Comparison of ENCODE assay signal across 8 mouse cellular contexts in the genomic region with DNA sequence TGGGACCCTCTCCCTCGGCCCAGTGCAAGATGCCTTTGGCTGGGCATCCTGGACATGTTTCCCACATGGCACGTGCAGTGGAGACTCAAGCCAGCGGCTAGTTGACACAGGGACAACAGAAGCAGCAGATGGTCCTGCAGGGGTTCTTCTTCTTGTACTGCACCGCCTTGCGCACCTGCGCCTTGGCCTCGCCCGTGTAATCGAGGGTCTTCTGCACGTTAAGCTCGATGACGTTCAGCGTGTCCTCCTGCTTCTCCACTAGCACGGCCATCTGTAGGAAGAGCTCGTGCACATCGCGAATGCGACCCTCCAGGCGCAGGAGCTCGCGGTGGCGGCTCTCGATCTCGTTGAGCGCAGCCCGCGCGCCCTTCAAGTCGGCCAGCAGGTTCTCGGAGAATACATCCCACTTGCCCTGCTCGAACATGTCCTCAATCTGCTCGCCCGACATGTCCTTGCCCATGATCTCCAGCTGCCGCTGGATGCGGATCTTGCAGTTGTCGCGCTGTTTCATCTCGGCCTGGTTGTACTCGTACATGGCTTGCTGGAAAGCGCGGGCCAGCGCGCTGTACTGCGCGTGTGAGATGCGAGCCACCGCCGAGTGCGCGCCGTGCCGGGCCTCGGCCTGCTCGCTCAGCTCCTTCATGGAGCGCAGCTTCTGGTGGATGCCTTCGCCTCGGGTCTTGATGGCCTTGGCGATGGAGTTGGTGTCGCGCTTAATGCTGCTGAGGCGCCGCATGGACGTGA. TPM values are rescaled to one million over a fixed set of nuclear protein-coding genes. Genes with fewer than 3 reads are reported as not detected.
DNase-seq lines count a peak whose midpoint lies in the region; ATAC-seq lines count a peak whose summit lies in the region.

No protein-coding gene starts in this region.

- H3K4me3 ChIP-seq in heart, embryonic 15.5 days = peak overlapping the region; percentile 41
- peak overlapping the region; percentile 42 for H3K4me3 ChIP-seq in stomach, embryonic 15.5 days (replicated peaks)

- H3K4me2 ChIP-seq in heart, embryonic 15.5 days = peak overlapping the region; percentile 63
- H3K4me2 ChIP-seq in stomach, embryonic 15.5 days = peak overlapping the region; percentile 81

- intact Hi-C loops in gastrocnemius, postnatal 36 days (cut with DNase I) = no loop called here

- H3K27me3 ChIP-seq in heart, embryonic 15.5 days = peaks cover 29% of the 10 kb centered on the region
- peaks cover 24% of the 10 kb centered on the region for H3K27me3 ChIP-seq in stomach, embryonic 15.5 days (replicated peaks)

- peak overlapping the region; percentile 28 for H3K9ac ChIP-seq in heart, embryonic 15.5 days
- no peak overlapping the region for H3K9ac ChIP-seq in stomach, embryonic 15.5 days

- peaks cover 9% of the 10 kb centered on the region; the same call in 1 of the 2 replicates for H3K4me1 ChIP-seq in heart, embryonic 15.5 days (replicated peaks)
- H3K4me1 ChIP-seq in stomach, embryonic 15.5 days = peaks cover 9% of the 10 kb centered on the region; the same call in 1 of the 2 replicates

- ATAC-seq in heart, embryonic 15.5 days (replicated peaks; ENCODE audit: insufficient number of reproducible peaks, insufficient read depth, low FRiP score, low read depth) = no peak; the same call in 1 of the 2 replicates
- ATAC-seq in stomach, embryonic 15.5 days (ENCODE audit: insufficient read depth, low FRiP score, low read depth) = peak; percentile 60; the same call in 1 of the 2 replicates

- peak; percentile 30 for DNase-seq in layer of hippocampus, adult 11-12 months (ENCODE audit: low spot score)
- DNase-seq in layer of hippocampus, adult 9-10 months (ENCODE audit: low spot score) = no peak
- DNase-seq in embryo, embryonic 10 days (ENCODE audit: low spot score) = peak; percentile 76
- DNase-seq in layer of hippocampus, adult 9-11 months = peak; percentile 12
- DNase-seq in mesoderm, embryonic 11.5 days (ENCODE audit: low read depth, low spot score) = peak; percentile 66
- DNase-seq in gastrocnemius, postnatal 36 days = no peak

- H3K9me3 ChIP-seq in heart, embryonic 15.5 days (replicated peaks) = no peaks in the 10 kb centered on the region
- H3K9me3 ChIP-seq in stomach, embryonic 15.5 days = no peaks in the 10 kb centered on the region

- 15% methylated on average over 63 of the region's 63 CpGs for WGBS in heart, embryonic 15.5 days
- 12% methylated on average over 63 of the region's 63 CpGs for WGBS in stomach, embryonic 15.5 days

- H3K27ac ChIP-seq in heart, embryonic 15.5 days = no peak overlapping the region
- no peak overlapping the region for H3K27ac ChIP-seq in stomach, embryonic 15.5 days

- no peaks in the 10 kb centered on the region for H3K36me3 ChIP-seq in heart, embryonic 15.5 days
- no peaks in the 10 kb centered on the region for H3K36me3 ChIP-seq in stomach, embryonic 15.5 days

RNA-seq across cellular contexts. Expression of a gene that starts 22.9 kb away (rescaled TPM):
- 3.5 and 5.9 TPM in 2 replicates for polyA plus RNA-seq in heart, embryonic 15.5 days (2015; fragmentation: Nextera tagmentation; extraction: Ambion mirVana)
- 5.4 and 6.1 TPM in 2 replicates for polyA plus RNA-seq in stomach, embryonic 15.5 days (2015; fragmentation: Nextera tagmentation; extraction: Ambion mirVana)
- total RNA-seq in gastrocnemius, postnatal 36 days (2021) = under 1 TPM; 0.20 to 0.48 TPM

Comparison
In these comparisons a context has a peak if more than half of its experiments do, and no peak if none do; other contexts are left out.
1. DNase-seq: peak in layer of hippocampus, adult 11-12 months (single experiment), embryo, embryonic 10 days (single experiment), layer of hippocampus, adult 9-11 months (single experiment) and mesoderm, embryonic 11.5 days (single experiment); none in layer of hippocampus, adult 9-10 months (single experiment) and gastrocnemius, postnatal 36 days (0 of 2).